Mouse (Mus musculus) B cell, adult 62 days (primary cell): Measurements from ENCODE around the gene Rnf123. TPM values are rescaled to one million over a fixed set of nuclear protein-coding genes. Genes with fewer than 3 reads are reported as not detected.

Experiments used
- total RNA-seq: library from RNA; stranded (reverse); gene quantifications from 4 replicates; pipeline ENCODE4 v1.2.4, GENCODE M21; 2023

Gene Rnf123
- total RNA-seq = 201 to 247 TPM (median 221 TPM) in 4 replicates

GRCm38 (mm10) chr9:108082988-108083431 lies at the start of gene Rnf123:
Gene Rnf123 (minus strand): TSS chr9:108083346.

GRCm38 (mm10) chr9:108094184-108094941 lies 11.2 kb upstream of the Rnf123 start, which contains the start of gene Apeh:
Gene Apeh (minus strand): TSS chr9:108094606.

GRCm38 (mm10) chr9:108080168-108080567 lies 3.0 kb downstream of the Rnf123 start, which contains the start of gene Mst1:
Gene Mst1 (plus strand): TSS chr9:108080436.

GRCm38 (mm10) chr9:108052885-108053664 lies 30.1 kb downstream of the Rnf123 start, which contains the start of gene Amigo3:
Gene Amigo3 (plus strand): TSS chr9:108053159.

DNA sequence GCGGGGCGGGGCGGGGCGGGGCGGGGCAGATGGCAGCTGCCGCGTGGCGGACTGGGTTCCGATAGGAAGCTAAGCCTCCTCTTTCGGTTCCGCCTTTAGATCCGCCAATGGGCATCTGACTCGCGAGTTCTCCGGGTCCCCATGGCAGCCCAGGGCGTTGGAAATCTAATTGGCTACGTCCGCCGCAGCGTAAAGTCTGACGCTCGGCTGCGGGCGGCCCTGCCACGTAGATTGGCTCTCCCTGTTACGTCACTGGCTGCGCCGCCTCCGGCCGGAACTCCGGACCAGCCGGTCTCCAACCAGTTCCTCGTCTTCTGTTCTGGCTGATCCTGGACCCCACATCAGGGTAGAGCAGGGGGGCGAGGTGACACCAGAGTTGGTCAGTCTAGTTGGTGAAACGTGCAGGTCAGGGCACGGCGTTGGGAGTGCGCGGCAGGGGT lies 34.1 kb downstream of the Rnf123 start, which contains the start of gene Gmppb:
Gene Gmppb (plus strand): TSS at position 227 of the 440 bp plus-strand sequence.

DNA sequence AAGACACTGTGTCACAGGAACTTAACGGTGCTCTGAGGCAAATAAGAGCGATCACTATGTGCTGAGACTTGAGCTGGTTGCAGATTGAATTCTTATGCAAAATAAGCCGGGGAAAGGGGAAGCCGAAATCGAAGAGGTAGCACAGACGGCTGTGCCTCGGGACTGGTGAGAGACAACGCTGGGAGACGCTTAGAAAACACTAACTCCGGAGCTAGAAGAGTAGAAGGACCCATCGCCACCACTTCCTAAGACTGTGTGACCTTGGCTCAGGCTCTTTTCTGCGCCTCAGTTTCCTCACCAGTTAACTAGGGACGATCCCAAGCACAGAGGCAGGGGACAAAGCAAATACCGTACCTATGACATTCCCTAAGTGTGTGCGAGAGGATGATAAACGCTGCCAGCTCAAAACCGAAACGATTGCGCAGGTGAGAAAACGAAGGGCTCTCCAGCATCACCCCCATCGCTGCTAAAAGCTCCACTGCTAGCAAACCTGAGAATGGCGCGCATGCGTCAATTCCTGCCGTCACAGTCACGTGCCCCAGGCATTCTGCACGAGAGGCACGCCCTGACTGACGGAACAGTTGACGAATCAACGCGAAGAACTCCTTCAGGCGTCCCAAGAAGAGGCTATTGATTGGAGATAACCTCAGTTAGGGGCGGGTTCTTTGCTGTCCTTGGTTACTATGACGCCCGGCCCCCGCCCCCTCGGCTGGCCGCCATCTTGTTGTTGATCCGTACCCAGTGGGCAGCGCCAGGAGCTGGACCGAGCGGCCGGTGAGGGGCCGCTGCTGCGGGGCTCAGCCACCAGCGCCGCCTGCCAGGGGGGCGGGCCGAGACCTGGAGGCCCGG lies 81.0 kb downstream of the Rnf123 start, which contains the start of gene Ip6k1:
Gene Ip6k1 (plus strand): TSS at position 580 of the 849 bp plus-strand sequence.

Other genes with a start within 250 kb of the Rnf123 start
- gene Rbm6, start 210.1 kb downstream of the Rnf123 start, total RNA-seq = 117 to 141 TPM (median 124 TPM) in 4 replicates
- gene Mon1a, start 195.2 kb downstream of the Rnf123 start, total RNA-seq = 14.1 to 18.6 TPM (median 16.1 TPM) in 4 replicates
- 0.37 to 0.69 TPM (median 0.47 TPM) in 3 of 4 replicates, not detected in the other for gene Mst1r, start 176.5 kb downstream of the Rnf123 start, total RNA-seq
- gene Actl11, start 154.9 kb downstream of the Rnf123 start, total RNA-seq = not detected in 4 replicates
- not detected in 4 replicates for gene Camkv, start 147.7 kb downstream of the Rnf123 start, total RNA-seq
- 5.4 to 9.1 TPM (median 6.5 TPM) in 4 replicates for gene Traip, start 133.2 kb downstream of the Rnf123 start, total RNA-seq
- 175 to 194 TPM (median 192 TPM) in 4 replicates for gene Uba7, start 107.8 kb downstream of the Rnf123 start, total RNA-seq
- gene Gm20661, start 100.3 kb downstream of the Rnf123 start, total RNA-seq = 0.86 TPM in 1 of 4 replicates, not detected in the others
- gene Inka1, start 97.5 kb downstream of the Rnf123 start, total RNA-seq = 1.9 to 3.2 TPM (median 2.6 TPM) in 4 replicates
- gene Cdhr4, start 90.8 kb downstream of the Rnf123 start, total RNA-seq = 2.6 TPM in 1 of 4 replicates, not detected in the others
- gene Gm20662, start 87.0 kb downstream of the Rnf123 start, total RNA-seq = 2.5 to 3.0 TPM in 2 of 4 replicates, not detected in the others
- 116 to 133 TPM (median 125 TPM) in 4 replicates for gene Ip6k1, start 80.8 kb downstream of the Rnf123 start, total RNA-seq
- gene Gmppb, start 34.1 kb downstream of the Rnf123 start, total RNA-seq = 42.9 to 57.3 TPM (median 47.6 TPM) in 4 replicates
- 14.6 to 19.0 TPM (median 16.8 TPM) in 4 replicates for gene Amigo3, start 30.2 kb downstream of the Rnf123 start, total RNA-seq
- 0.26 to 1.1 TPM in 2 of 4 replicates, not detected in the others for gene Mst1, start 2.9 kb downstream of the Rnf123 start, total RNA-seq
- gene Apeh, start 11.3 kb upstream of the Rnf123 start, total RNA-seq = 129 to 143 TPM (median 135 TPM) in 4 replicates
- gene Bsn, start 107.0 kb upstream of the Rnf123 start, total RNA-seq = 0.12 to 0.43 TPM (median 0.21 TPM) in 4 replicates
- gene Dag1, start 180.6 kb upstream of the Rnf123 start, total RNA-seq = 21.3 to 25.8 TPM (median 23.0 TPM) in 4 replicates
- 4.3 to 9.3 TPM (median 6.5 TPM) in 4 replicates for gene Nicn1, start 207.1 kb upstream of the Rnf123 start, total RNA-seq
- gene Amt, start 213.5 kb upstream of the Rnf123 start, total RNA-seq = 1.5 to 2.8 TPM (median 1.7 TPM) in 4 replicates
- gene Rhoa, start 222.8 kb upstream of the Rnf123 start, total RNA-seq = 459 to 484 TPM (median 482 TPM) in 4 replicates
- gene Tcta, start 222.8 kb upstream of the Rnf123 start, total RNA-seq = 8.2 to 15.1 TPM (median 11.3 TPM) in 4 replicates